Mouse (Mus musculus): ENCODE measurements at regions not wholly inside any gene's neighbourhood (a gene's known extent, or its start where the extent isn't known, plus 50 kb on each side); places are given as distances from the start of the nearest gene placed in this dataset.

DNA sequence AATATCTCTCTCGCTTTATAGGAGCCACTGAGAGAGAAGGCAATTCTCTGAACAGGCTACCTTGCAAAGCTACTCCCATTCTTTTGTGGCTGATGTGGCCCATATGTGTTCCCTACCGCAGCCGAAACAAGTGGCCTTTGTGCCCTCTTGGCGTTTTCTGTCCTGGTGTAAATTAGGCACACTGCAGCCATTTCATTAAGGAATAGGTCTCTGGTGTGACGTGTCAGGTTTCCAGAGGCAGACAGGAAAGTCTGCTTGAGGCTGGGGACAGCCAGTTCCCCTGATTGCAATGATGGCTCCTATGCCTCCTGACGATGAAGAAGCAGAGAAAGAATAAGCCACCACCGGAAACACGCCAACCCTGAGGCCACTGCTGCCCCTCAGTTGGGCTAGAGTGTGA lies 59.3 kb upstream of the Bcor start:
- H3K4me2 ChIP-seq (replicated peaks): no peak overlapping the region
- H3K4me1 ChIP-seq: no peaks in the 10 kb centered on the region
- no peak for ATAC-seq (ENCODE audit: insufficient number of reproducible peaks, low FRiP score, low TSS enrichment, low read depth)
- H3K36me3 ChIP-seq: no peaks in the 10 kb centered on the region
- WGBS: 39% methylated on average over 8 of the region's 8 CpGs
- peaks cover 2% of the 10 kb centered on the region; the same call in 1 of the 2 replicates for H3K27me3 ChIP-seq
- no peak overlapping the region for H3K9ac ChIP-seq
- no peak overlapping the region for H3K4me3 ChIP-seq (replicated peaks)
- H3K27ac ChIP-seq (replicated peaks): no peak overlapping the region
- H3K9me3 ChIP-seq (replicated peaks): no peaks in the 10 kb centered on the region

DNA sequence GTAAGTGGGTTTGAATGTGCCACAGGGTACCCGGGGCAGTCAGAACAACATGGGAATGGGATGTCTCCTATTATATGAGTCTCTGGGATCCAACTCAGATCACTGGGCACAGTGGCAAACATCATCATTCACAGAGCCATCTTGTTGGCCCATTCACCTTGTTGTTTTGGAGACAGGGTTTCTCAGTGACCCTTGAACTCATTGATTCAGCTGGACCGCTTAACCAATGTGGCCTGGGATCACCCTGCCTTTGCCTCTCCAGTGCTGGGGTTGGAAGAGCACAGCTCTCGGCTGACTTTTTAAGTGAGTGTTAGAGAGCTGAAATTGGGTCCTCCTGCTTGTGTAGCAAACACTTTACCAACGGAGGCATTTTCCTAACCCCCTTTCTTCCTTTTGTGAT lies 64.2 kb upstream of the Bcor start:
- peaks cover 10% of the 10 kb centered on the region; the same call in 1 of the 2 replicates for H3K27me3 ChIP-seq
- no peak overlapping the region for H3K9ac ChIP-seq
- no peak overlapping the region for H3K4me3 ChIP-seq (replicated peaks)
- 79% methylated on average over 4 of the region's 4 CpGs for WGBS
- no peak overlapping the region for H3K27ac ChIP-seq (replicated peaks)
- no peak for ATAC-seq (ENCODE audit: insufficient number of reproducible peaks, low FRiP score, low TSS enrichment, low read depth)
- H3K36me3 ChIP-seq: no peaks in the 10 kb centered on the region
- H3K9me3 ChIP-seq (replicated peaks): no peaks in the 10 kb centered on the region
- H3K4me2 ChIP-seq (replicated peaks): no peak overlapping the region
- H3K4me1 ChIP-seq: no peaks in the 10 kb centered on the region

DNA sequence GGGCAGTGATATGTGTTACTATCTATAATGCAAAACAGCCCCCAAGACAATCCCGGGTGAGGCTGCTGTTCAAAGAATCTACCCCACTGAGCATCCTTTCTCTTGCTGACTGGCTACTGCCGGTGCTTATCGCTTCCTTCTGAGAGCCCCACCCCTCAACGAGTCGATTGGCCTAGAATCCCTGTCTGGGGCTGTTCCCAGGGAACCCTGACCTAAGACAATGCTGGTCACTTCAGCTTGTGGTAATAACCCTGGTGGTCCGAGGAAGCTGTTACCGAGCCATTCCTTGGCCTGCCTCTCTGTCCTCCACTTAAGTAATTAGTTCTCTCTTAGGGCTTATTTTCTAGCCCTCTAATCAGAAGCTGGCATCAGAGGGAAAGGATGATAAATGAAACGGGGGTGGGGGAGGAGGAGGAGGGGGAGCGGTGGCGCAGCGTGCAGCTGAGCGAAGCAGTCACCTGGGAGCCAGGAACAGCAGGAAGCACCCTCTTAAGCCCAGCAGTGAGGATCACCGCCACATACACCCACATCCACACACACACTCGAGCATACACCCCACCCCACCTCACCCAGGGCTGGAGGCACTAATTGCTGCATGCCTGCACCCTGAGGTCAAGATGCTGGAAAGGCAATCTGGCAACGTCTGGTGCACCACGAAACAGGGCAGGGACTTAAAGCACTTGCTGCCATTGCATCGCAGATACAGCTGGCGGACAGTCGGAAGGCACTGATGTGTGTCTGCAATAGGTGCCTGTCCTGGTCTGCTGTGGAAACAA lies 65.1 kb upstream of the Bcor start:
- Histone ChIP-seq H3K4me1 (no peaks in the 10 kb centered on the region), H3K9me3 (replicated peaks) (no peaks in the 10 kb centered on the region), H3K36me3 (no peaks in the 10 kb centered on the region), H3K27me3 (peaks cover 10% of the 10 kb centered on the region; the same call in 1 of the 2 replicates), H3K4me2 (replicated peaks) (0 out of 2 replicates have a peak overlapping the region, but pooled peaks have one; percentile 19), H3K4me3 (replicated peaks) (no peak overlapping the region), H3K27ac (replicated peaks) (no peak overlapping the region), H3K9ac (no peak overlapping the region)
- WGBS: 10% methylated on average over 18 of the region's 19 CpGs
- ATAC-seq (ENCODE audit: insufficient number of reproducible peaks, low FRiP score, low TSS enrichment, low read depth): no peak

DNA sequence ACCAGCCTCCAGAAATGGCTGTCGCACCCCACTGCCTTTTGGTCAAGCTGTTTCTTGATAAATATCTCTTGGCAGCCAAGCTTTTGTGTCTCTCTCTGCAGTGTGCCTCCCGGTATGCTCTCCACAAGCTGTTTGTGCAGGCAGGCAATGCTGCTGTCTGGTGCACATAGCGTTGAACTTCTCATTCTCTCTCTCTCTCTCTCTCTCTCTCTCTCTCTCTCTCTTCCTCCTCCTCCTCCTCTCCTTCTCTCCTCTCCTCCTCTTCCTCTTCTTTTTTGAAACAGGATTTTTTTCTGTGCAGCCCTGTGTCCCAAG lies 65.7 kb upstream of the Bcor start:
- no peaks in the 10 kb centered on the region for H3K9me3 ChIP-seq (replicated peaks)
- no peak overlapping the region for H3K4me2 ChIP-seq (replicated peaks)
- no peak overlapping the region for H3K27ac ChIP-seq (replicated peaks)
- H3K36me3 ChIP-seq: no peaks in the 10 kb centered on the region
- H3K9ac ChIP-seq: no peak overlapping the region
- 11% methylated on average over 3 of the region's 3 CpGs for WGBS
- no peak overlapping the region for H3K4me3 ChIP-seq (replicated peaks)
- no peak for ATAC-seq (ENCODE audit: insufficient number of reproducible peaks, low FRiP score, low TSS enrichment, low read depth)
- no peaks in the 10 kb centered on the region for H3K4me1 ChIP-seq
- H3K27me3 ChIP-seq: peaks cover 10% of the 10 kb centered on the region; the same call in 1 of the 2 replicates

DNA sequence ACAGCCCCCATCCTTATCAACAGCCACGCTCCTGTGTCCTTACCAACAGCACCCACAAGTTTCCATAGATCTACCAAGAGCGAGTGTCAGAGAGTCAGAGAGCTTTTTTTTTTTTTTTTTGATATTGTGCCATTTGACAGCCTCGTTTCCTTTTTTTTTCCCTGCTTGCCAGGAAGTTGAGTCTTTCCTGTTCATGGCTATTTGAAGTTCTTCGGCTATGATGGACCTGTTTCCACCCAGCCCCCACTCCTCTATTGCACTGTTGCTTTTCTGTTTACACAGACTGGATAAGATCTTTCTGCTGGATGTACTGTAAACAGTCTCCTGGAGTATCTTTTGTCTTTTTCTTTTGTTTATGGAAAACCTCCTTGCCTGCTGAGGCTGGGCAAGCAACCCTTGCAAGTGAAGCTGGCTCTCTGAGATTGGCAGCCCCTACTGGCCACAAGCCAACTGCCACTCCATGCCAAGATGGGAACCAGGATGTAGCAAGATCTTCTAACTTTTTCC lies 80.4 kb upstream of the Bcor start:
- no peak overlapping the region for H3K4me3 ChIP-seq (replicated peaks)
- H3K27me3 ChIP-seq: no peaks in the 10 kb centered on the region
- 52% methylated on average over 4 of the region's 4 CpGs for WGBS
- H3K27ac ChIP-seq (replicated peaks): no peak overlapping the region
- no peaks in the 10 kb centered on the region for H3K36me3 ChIP-seq
- no peak for ATAC-seq (ENCODE audit: insufficient number of reproducible peaks, low FRiP score, low TSS enrichment, low read depth)
- no peaks in the 10 kb centered on the region for H3K9me3 ChIP-seq (replicated peaks)
- H3K4me2 ChIP-seq (replicated peaks): no peak overlapping the region
- no peak overlapping the region for H3K9ac ChIP-seq
- no peaks in the 10 kb centered on the region for H3K4me1 ChIP-seq

DNA sequence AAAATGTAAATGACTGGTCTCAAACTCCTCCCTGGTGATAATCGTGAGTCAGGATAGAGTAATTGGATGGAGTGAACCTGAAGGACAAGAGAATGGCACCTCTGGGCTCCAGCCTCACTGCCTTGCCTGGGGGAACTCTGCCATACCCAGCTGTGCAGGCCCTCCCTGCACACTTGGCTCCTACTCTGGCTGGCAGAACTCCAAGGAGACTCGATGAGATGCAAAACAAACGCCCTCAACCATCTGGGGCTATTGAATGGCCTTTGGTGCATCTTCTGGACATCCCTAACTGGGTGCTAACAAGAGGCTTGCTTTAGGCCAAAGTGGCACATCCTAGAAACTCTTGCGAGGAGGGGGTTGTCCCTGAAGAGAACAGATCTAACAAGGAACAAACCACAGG lies 81.6 kb upstream of the Bcor start:
- no peaks in the 10 kb centered on the region for H3K4me1 ChIP-seq
- no peaks in the 10 kb centered on the region for H3K36me3 ChIP-seq
- H3K4me3 ChIP-seq (replicated peaks): no peak overlapping the region
- no peaks in the 10 kb centered on the region for H3K9me3 ChIP-seq (replicated peaks)
- no peak overlapping the region for H3K27ac ChIP-seq (replicated peaks)
- H3K4me2 ChIP-seq (replicated peaks): no peak overlapping the region
- no peak for ATAC-seq (ENCODE audit: insufficient number of reproducible peaks, low FRiP score, low TSS enrichment, low read depth)
- no peak overlapping the region for H3K9ac ChIP-seq
- no peaks in the 10 kb centered on the region for H3K27me3 ChIP-seq
- WGBS: 41% methylated on average over 4 of the region's 4 CpGs

DNA sequence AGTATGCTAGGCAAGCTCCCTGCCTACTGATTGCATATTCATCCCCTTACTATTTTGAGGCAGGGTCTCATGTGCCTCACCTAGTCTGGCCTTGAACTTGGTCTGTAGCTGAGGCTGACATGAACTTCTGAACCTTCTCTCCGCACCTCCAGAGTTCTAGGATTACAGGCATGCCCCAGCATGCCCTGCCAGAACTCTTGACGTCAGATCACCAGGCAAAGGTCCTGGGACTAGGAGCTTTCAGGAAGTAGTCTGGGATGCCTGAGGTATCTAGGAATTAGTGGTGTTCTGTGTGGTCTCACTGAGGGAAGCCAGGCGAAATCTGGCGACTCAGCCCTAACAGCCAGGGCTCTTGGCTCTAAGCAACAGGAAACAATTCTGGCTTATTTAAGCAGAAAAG lies 88.9 kb upstream of the Bcor start:
- Histone ChIP-seq H3K9me3 (replicated peaks) (no peaks in the 10 kb centered on the region), H3K4me2 (replicated peaks) (no peak overlapping the region), H3K27ac (replicated peaks) (no peak overlapping the region), H3K4me3 (replicated peaks) (no peak overlapping the region), H3K27me3 (no peaks in the 10 kb centered on the region), H3K4me1 (no peaks in the 10 kb centered on the region), H3K9ac (no peak overlapping the region), H3K36me3 (no peaks in the 10 kb centered on the region)
- 37% methylated on average over 4 of the region's 4 CpGs for WGBS
- ATAC-seq (ENCODE audit: insufficient number of reproducible peaks, low FRiP score, low TSS enrichment, low read depth): no peak

DNA sequence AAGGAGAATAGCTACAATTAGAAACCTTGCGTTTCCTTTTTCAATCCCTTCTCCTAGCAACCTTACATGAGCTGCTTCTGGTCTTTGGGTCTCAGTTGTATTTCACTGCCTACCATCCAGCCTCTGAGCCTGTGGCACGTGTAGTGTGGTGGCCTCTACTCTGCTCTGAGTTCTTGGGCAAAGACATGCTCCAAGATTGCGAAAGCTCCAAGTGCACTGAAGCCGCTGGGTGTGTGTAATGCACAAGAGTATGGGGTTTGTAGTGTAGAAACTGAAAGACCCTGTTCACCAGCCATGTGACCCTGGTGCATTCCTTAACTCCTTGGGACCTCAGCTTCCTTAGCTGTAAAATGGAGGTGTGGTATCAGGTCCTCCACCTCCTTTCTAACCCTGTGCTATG lies 89.8 kb upstream of the Bcor start:
- WGBS: 87% methylated on average over 4 of the region's 4 CpGs
- H3K9me3 ChIP-seq (replicated peaks): no peaks in the 10 kb centered on the region
- ATAC-seq (ENCODE audit: insufficient number of reproducible peaks, low FRiP score, low TSS enrichment, low read depth): no peak
- H3K27ac ChIP-seq (replicated peaks): no peak overlapping the region
- no peak overlapping the region for H3K4me3 ChIP-seq (replicated peaks)
- no peaks in the 10 kb centered on the region for H3K4me1 ChIP-seq
- no peak overlapping the region for H3K9ac ChIP-seq
- no peaks in the 10 kb centered on the region for H3K27me3 ChIP-seq
- no peak overlapping the region for H3K4me2 ChIP-seq (replicated peaks)
- H3K36me3 ChIP-seq: no peaks in the 10 kb centered on the region

DNA sequence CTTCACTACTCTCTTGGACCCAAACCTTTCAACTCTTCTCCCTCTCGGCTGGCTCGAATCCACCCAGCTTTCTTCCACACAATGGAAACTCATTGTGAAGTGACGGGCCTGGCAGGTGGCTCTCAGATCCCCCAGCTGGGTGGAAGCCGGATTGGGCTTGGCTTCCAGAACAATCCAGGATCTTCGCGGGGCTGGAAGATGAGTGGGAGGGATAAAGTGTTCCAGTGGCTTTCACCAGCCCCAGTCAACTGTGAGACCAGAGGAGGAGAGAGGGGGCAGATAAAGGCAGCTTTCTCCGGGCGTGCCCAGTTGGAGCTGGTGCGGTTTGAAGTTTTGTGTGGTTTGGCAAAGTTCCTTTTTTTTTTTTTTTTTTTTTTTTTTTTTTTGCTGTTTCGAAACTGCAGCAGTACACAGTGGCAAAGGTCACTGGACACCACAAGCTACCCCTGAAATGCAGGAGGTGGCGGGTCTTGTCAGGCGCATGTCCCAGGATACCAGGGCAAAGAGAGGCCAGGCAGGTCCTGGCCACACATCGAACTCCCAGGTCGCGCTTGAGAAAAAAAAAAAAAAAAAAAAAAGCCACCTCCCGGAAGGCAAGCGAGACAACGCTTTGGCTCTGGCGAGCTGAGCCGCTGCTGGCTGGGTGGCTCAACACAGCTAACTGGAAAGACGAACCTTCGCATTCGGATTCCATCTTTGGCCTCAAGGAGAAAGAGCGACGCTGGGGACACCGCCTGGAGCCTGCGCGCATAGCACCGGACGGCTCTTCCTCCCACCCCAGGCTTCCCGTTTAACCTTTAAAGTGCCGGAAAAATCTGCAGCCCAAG lies 91.9 kb upstream of the Bcor start:
- no peaks in the 10 kb centered on the region for H3K4me1 ChIP-seq
- no peaks in the 10 kb centered on the region for H3K9me3 ChIP-seq (replicated peaks)
- H3K9ac ChIP-seq: no peak overlapping the region
- no peaks in the 10 kb centered on the region for H3K36me3 ChIP-seq
- H3K27ac ChIP-seq (replicated peaks): no peak overlapping the region
- ATAC-seq (ENCODE audit: insufficient number of reproducible peaks, low FRiP score, low TSS enrichment, low read depth): peak; percentile 75; the same call in 1 of the 2 replicates
- peak overlapping the region; percentile 58 for H3K4me2 ChIP-seq (replicated peaks)
- H3K27me3 ChIP-seq: no peaks in the 10 kb centered on the region; the same call in 1 of the 2 replicates
- H3K4me3 ChIP-seq (replicated peaks): peak overlapping the region; percentile 37
- 13% methylated on average over 29 of the region's 32 CpGs for WGBS

DNA sequence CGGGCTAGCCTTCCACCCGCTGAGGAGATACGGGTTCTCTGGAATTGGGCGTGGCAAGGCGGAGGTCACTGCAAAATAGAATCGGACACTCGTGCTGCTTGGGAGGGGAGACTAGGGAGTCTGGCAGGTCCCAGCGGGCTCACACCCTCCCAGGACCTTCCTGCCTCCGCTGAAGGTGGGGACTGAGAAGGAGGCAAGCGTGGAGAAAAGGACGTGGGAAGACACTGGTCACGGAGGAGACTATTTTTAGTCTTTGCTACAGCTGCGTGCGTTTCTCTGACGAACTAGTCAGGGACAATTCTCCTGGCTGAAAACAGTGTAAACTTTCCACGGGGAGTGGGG lies 92.5 kb upstream of the Bcor start:
- WGBS: 13% methylated on average over 16 of the region's 16 CpGs
- no peak overlapping the region for H3K9ac ChIP-seq

DNA sequence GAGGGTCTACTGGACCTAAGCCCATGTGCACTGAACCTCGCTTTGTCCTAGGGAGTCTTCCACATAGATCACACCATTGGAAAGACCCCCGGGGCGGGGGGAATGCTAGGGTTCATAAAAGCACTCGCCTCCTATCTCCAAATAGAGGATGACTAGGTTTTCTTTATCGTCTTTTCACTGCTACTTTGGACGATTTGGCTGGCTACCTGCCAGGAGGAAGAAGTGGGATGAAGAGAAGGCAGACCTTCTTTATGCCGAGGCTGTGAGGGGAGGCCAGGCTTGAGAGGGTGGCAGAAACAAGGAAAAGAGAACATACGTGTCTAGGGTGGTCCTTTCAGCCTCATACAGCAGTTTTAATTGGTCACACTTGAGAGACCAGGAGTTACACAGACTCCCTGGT lies 96.6 kb upstream of the Bcor start:
- 67% methylated on average over 8 of the region's 8 CpGs for WGBS
- no peaks in the 10 kb centered on the region for H3K9me3 ChIP-seq (replicated peaks)
- H3K4me2 ChIP-seq (replicated peaks): no peak overlapping the region
- H3K36me3 ChIP-seq: no peaks in the 10 kb centered on the region
- no peak overlapping the region for H3K9ac ChIP-seq
- no peak overlapping the region for H3K27ac ChIP-seq (replicated peaks)
- no peaks in the 10 kb centered on the region; the same call in 1 of the 2 replicates for H3K27me3 ChIP-seq
- no peak for ATAC-seq (ENCODE audit: insufficient number of reproducible peaks, low FRiP score, low TSS enrichment, low read depth)
- H3K4me1 ChIP-seq: no peaks in the 10 kb centered on the region
- H3K4me3 ChIP-seq (replicated peaks): no peak overlapping the region

More for the DNA sequence above, 92.5 kb upstream of the Bcor start:
- Histone ChIP-seq H3K27me3 (no peaks in the 10 kb centered on the region; the same call in 1 of the 2 replicates), H3K4me3 (replicated peaks) (peak overlapping the region; percentile 37), H3K27ac (replicated peaks) (no peak overlapping the region), H3K4me1 (no peaks in the 10 kb centered on the region), H3K9me3 (replicated peaks) (no peaks in the 10 kb centered on the region), H3K4me2 (replicated peaks) (peak overlapping the region; percentile 58), H3K36me3 (no peaks in the 10 kb centered on the region)
- ATAC-seq (ENCODE audit: insufficient number of reproducible peaks, low FRiP score, low TSS enrichment, low read depth): no peak

Data from embryonic facial prominence, embryonic 15.5 days (tissue).